Mouse (Mus musculus) left cerebral cortex, adult 8-10 months (tissue): ENCODE measurements at regions not wholly inside any gene's neighbourhood (a gene's known extent, or its start where the extent isn't known, plus 50 kb on each side); places are given as distances from the start of the nearest gene placed in this dataset.
"Not testable (repeated sequence)": the region's sequence is repeated elsewhere in the genome, so short reads cannot be mapped to it uniquely, and the experiment has no call there.

Experiments
- DNase-seq, 2 experiments: peaks; one replicate each; pipeline ENCODE4 v3.0.0; 2022; ENCODE audit warnings: low spot score in 2 of 2

DNA sequence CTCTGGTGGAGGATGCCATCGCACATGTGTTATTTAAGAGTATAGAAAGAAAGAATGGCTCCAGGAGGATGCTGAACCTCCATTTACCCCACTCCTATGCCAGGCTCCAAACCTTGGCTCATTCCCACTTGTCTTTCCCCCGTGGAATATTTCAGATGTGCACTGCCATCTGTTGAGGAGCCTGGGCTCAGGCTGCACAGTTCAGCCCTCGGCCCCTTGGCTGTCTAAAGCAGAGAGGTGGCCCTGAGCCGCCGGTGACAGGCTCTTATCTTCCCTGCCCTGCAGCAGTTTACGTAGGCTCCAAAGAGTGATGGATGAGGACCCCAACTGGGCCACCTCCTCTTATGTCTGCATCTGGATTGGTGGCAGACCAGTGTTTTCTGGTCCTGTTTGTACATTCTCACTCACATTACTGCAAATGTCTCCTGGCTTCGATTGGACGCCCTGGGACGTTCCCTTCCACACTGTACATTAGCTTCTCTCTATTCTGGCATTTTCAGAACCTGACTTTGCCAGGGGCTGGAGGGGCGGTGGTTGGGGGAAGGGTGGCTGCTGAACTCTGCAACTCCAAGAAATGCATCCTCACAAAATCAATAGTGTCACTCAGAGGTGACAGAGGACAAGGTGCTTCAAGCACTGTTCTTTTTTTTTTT lies 447.3 kb upstream of the Clint1 start:
- no peak for DNase-seq

DNA sequence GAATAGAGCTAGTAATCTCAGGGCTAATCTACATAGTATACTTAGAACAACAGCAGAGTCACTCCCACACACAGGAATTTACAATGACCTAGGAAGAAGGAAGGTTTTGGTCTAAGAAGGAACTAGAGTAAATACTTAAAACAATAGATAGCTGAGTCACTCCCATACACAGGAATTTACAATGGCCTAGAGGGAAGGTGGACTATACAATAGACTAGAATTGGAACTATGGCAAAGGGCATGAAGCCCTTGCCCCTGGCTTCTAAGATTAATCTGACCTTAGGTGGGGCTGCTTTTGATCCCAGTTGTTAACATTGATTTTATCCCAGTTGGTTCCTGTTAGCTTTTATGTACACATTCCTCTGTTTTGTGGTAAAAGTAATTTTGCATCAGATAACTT lies 427.8 kb upstream of the Clint1 start:
- DNase-seq: not testable (repeated sequence)

DNA sequence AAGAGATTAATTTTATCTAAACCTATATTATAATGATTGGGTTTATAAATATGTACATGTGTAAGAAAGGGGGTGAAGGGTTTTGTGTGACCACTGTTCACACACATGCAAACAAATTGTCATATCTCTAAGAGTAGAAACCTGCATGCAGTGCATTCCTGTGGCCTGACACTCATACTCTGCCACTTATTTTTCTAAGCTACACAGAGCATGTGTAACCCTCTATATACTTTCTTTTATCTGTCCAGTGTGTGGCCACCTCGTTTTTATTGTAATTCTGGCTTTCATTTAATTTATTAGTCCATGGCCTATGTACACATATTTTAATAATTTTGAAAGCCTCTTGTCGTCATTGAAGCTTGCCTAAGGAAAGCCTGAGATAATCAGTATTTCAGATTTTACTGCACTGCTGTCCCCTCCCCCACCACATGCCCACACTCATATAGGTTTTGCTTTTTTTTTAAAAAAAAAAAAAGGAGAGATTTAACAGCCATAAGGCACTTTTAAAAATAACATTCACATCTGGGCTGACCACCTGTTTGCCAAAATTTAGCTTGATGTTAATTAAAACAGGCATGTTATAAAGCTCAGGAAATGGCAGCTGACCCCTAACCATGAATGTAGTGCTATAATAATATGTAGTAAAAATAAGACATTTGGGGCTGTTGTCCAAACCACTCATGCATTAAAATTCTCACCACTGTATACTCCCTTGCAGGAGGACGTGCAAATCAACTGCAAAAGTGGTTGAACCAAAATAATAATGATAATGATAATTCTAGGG lies 410.7 kb upstream of the Clint1 start:
- DNase-seq: no peak

DNA sequence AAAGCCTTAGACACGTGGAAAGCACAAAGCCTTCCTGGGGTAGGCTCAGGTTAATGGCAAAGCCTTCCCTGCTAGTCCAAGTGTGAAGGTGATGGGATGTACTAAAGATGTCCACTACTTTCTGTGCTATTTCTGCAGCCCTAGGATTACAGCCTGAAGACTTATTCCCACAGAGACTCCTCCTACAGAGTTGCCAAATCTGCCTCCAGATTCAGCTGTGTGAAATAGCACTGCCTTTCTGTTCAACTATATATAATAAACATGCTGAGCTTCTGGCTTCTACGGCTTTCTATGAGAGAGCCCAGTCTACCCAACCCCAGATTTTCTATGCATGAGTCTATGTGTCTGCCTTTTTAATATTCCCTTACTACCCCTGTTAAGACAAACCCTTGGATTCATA lies 405.3 kb upstream of the Clint1 start:
- DNase-seq: peak in 1 of 2 experiments; percentile 17

DNA sequence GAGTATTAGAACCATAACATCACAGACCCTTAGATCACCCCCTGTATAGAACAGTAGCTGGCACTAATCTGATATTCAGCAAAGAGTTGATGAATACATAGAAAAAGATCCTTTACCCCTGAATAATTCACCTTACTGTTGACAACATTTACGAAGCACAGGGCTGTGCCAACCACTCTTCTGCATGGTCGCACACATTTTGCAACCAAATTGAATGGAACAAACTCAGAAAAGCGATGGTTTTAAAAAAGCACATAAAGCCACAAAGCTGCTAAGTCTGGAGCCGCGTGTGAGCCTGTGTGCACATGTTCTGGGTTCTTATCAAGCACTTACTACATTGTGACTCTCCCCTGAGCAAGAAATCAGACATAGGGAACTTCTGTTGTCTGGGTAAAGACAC lies 397.6 kb upstream of the Clint1 start:
- no peak for DNase-seq

DNA sequence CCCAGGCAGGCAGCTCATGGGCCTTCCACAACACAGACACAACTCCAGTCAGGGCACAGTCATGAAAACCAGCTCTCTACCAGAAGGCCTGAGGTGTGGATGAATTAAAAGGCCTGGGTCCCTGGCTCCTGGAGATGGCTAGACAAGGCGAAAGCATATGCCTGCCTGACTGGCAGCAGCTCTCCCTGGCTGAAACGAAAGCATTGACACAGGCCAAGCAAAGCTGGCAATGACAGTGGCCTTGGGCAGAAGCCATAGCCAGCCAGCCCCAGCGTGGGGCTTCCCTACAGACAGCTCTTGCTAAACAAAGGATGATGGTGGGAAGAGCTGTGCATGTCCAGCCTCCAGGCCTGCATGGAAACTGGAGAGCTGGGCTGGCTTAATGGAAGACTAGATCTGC lies 396.9 kb upstream of the Clint1 start:
- no peak for DNase-seq

DNA sequence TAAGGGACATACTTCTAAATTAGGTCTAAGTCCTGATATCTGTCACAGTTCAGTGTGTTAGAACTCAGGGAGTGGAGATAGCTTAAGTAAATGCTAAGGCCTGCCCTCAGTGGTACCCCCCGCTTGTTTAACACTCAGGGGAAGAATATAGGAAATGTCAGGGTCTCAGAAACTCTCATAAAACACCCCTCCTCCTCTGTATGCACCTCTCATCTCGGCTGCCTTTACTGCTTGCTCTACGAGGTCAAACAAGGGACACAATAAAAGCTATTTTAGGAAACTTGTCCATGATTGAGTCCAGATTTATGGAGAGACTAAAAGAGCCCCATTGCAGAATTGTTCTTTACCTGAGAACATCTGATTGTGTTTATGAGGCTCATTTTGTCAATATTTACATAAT lies 395.1 kb upstream of the Clint1 start:
- no peak for DNase-seq

DNA sequence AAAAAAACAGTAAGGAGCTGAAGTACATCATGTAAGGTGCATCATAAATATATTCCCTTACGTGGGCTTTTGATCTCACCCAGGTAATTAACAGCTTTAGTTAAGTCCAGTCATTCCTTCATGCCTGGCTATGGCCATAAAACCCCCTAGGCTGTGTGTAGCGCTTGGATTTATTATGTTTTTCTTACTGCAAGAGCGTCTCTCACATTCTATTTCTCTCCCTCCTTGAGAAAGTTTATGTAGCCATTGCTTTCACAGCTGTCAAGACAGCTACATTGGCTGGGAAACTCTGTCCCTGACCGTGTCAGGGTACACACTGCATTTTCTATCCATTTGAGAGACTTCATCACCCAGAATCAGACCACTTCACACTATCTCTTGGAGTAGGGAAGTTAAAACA lies 394.3 kb upstream of the Clint1 start:
- no peak for DNase-seq

DNA sequence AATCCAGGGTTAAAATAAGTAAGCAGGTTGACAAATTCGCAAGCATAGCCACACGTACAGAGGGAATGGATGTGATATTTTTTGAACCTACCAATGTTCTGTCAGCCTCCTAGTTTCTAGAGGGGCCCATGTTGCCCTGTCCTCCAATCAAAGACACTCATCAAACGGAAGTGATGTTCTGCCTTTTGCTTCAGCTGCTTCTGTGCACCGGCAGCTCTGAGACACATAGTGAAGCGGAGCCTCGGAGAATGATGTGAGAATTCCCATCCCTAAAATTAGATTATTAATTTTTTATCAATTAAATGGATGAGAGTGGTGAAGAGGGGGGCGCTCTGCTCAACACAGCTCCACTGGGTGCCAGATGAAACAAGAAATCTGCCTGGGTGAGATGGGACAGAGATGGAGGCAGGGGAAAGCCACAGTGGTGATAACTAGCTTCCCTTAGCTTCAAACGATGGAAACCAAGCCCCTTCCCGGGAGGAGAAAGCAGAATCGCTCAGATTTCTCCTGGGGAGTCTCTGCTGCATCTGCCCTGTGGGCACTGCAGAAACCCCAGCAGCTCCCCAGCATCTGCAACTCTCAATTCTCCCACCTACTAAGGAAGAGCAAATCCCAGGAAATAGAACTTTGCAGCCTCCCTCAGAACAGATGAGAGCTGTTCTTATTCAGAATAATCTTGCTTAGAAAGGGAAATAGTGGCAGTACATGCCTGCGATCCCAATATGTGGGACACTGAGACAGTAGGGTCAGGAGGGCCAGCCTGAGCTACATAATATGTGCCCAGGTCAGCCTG lies 391.7 kb upstream of the Clint1 start:
- no peak for DNase-seq

DNA sequence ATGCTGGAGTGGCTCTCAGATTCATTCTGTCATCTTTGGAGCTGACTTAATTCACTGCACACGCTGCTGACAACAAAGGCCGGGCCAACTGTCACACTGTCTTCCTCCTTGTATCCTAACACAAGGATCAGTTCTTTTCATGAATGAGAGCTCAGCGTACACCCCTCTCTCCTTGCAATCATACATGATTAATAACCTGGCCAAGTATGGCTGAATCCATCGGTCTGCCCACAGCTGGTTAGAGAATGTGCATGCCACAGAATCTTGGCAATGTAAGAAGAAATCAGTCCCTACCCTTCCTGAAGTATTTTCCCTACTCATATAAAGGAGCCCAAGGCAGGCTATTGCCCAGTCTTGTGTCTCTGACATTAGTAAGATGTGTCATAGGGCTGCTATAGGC lies 387.4 kb upstream of the Clint1 start:
- no peak for DNase-seq

DNA sequence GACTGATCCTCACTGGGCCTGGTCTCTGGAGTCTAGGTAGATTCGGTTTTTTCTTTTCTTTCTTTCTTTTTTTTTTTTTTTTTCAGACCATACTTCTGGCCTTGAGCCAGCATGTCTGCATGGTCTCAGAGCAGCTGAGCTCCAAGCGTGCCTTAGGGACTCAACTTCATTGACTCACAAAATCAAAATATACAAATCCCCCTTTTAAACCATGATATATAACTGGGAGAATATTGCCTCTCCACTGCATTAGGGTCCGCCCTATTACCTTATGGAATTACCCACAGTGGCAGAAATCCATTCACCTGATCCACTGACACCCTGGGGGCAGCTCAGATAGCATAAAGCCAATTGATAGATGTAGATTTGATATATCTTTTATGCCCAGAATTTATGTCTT lies 385.5 kb upstream of the Clint1 start:
- DNase-seq: no peak

DNA sequence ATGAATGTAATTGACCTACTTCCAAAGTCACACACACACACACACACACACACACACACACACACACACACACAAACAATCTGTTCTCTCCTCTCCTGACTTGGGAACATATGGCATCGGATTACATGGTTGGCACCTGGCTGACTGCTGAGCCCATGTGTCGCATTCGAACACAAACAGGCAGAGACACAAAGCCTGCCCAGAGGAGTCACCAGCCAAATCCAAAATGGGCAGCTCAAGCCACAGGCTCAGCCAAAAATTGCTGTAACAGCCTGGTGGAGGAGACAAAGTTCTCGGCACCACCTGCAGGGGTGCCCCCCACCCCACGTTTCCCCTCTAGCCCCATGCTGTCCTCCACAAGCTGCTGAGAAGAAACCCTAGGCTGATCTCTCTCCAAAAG lies 379.7 kb upstream of the Clint1 start:
- DNase-seq: peak in 1 of 2 experiments; percentile 36

DNA sequence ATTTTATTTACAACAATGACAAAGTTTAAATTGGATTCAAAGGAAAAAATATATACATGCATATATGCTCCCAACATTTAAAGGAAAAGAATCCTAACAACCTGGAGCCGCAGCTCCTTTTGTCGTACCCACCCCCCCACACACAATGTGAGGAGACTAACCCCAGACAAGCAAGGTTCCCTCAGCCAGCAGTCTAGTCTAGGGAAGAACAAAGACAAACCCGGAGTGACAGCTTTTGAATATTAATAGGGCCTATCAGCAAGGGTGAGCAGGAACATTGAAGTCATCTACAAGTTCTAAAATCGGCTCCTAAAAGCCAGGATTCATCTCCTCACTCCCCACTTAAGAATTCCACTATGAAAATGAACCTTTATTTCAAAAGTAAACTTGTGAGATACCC lies 374.9 kb upstream of the Clint1 start:
- DNase-seq: no peak

DNA sequence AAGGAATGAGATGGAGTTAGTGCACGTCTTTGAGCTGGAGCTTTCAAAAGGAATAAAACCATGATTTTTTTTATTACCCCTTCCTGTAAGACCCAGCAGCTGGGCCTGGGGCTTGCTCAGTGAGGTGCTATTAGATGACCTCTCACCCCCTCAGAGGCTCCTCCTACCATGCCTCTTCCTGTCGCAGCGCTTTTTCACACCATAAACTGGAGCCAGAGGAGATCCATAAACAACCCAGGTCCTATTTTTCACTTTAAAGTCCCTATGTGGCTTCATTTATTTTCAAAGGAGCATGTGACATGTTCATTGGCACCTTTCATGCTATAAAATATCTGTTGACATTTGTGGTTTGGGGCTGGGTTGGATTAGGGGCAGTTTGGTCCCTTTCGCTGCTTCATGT lies 365.9 kb upstream of the Clint1 start:
- DNase-seq: no peak

DNA sequence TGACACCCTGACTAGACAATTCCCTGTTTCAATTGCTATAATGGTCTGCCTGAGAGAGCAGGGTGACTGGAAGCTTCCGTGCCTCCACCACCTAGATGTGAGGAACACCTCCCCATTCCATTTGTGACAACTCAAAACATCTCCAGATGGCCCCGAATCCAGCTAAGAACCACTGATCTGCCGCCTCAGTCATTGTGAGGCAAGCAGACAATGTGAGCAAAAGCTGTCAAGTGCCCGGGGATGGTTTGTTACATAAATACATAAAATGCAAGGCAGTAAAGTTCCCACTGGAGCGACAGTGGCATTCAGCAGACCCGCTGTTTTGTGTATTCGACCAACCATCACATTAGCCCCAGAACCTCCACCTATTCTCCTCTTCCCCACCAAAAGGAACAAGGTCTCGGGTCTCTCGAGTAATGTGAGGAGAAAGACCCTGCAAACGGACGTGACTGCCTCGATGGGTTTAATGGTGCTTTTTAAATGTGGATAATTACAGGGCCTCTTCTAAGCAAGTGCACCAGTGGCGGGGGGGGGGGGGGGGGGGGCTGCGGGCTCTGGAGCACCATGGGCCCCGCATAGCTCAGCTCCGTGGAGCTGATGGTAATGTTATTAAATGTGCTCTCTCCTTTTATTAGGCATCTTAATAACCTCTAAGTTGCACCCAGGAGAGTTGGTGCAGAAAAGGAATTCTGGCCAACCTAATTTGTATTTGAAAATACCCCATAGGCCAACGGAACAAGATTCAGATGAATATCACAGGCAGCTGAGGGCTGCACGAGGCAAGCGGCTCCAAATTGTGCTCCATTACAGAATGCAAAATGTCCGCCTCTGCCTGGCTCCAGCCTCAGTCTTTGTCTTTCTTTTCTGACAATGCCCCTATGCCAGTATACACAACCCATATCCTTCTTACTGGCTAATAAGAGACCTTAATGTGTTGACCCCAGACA lies 360.6 kb upstream of the Clint1 start:
- no peak for DNase-seq

DNA sequence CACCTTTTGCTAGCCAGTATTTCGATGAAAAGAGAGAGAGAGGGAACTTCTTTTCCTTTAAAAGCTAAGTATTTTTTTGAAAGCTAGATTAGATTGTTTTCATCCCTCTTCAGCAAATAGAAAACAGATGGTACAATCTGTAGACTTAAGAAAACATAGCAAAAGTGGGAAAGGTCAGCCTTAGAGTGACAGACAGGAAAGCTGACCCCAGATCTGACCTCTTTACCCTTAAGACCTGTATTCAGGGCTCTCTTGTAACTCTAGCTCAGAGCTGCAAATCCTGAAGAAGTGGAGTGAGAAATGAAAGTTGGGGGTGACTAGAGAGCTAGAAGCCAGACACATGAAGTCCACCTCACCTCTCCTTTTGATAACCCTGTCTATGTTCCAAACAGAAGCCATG lies 356.6 kb upstream of the Clint1 start:
- DNase-seq: no peak

DNA sequence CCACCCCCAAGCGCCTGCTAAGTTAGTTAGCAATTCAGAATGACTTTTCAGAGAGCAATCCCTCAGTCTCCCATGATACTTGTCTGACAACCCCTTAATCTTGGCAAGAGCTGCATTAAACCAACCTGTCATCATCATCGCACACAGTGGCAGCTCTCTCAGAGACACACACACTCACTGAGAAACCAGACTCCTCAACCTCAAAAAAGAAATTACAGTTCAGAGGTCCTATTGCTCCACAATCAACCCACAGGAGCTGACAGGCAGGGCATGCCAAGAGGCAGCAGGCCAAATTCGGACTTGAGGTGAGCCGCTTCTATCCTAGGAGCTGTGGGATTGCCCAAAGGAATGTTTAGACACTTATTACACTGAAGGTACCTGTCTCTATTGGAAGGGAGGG lies 343.3 kb upstream of the Clint1 start:
- no peak for DNase-seq

DNA sequence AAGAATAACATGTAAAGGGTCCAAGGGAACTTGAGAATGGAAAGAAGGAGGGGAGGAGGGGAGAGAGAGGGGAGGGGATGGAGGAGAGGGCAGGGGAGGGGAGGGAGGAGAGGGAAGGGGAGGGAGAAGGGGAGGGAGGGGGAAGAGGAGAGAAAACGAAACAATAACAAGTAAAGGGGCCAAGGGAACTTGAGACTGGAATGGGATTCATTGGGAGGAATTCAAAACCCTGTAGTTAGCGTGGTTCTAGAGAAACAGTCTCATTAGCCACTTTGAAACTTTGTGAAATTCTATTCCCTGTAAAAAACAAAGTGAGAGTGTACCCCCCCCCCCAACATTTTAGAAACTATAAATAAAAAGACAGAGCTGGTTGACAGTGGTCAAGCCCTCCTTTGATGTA lies 342.6 kb upstream of the Clint1 start:
- no peak for DNase-seq

DNA sequence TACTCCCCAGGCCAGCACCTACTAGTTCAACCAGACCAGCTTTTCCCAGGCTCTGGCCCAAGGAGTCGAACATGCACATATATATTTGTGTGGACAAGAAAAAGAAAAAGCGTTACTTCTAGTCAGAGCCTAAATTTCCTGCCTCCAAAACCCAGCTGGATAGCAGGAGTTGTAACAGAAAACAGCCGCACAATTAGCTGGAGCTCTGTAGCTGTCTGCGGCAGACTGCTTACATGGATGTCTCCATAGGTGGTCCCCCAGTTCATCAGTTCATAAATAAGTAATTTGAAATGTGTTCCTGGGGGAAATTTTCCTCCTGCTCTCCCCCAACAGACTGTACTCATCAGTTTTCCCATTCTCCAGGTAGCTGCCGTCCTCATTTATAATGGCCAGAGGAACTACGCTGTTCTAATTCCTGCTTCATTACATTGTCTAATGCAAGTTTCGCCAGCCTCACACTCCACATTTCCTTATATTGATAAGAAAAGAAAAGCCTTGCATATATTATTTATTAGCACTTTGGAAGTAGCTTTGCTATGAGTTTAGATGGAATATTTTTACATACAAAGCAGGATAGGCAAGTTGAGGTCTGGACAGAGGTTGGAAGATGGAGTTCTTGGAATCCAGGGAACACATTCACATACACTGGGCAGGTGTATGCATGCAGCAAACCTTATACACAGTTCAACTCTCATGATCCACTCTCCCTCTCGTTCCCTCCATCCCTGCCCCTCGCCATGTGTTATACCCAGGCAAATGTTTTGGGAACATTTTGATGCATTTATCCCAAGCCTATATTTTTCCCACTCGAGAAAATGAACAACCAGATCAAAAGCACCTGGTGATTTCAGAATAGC lies 337.2 kb upstream of the Clint1 start:
- no peak for DNase-seq

DNA sequence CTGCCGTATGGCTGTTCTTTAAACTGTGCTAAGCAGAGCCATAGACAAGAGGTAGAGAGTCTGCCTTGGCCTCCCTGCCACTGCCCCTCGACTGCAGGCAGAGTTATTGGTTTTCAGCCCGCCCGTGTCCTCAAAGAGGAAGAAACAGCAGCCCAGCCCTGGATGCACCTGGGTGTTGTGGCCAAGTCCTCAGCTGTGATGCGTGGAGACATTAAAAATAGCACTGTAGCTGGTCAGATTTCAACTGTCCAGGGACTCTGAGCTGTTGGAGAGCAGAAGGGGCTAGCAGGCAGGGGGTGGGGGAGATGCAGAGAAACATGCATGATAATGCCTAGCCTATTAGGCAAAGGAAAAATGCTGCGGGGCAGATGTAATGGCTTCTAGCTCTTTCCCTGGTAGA lies 327.1 kb upstream of the Clint1 start:
- DNase-seq: no peak
